Comparison of ENCODE assay signal across 12 mouse cellular contexts in the genomic region with DNA sequence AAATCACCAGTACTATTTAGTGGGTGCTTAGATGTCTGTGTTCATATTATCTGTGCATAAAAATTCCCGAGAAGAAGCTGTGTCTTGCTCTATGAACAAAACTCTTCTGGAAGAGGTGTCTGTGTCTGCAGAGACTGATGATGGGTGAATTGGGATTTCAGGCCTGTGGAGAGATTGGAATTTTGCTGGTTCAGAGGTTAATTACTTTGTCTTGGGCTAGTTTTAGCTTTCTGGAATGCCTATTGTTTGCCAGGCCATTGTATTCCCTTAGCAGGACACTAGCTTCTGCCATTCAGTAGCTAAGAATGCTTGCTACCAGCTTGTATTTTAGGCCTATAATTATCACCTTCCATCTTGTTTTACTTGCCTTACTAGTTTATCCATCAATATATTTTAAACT.
DNase-seq lines count a peak whose midpoint lies in the region; ATAC-seq and TF ChIP-seq lines count a peak whose summit lies in the region.
"Had no signal": no experiment of that assay in that cellular context is flagged by ENCODE, and none has a peak within 500 bp of the region (broad histone marks: within the 10 kb centered on the region; RNA-seq: fewer than 3 reads in every experiment).

No protein-coding gene starts in this region.

- peak overlapping the region; percentile 94 for H3K27ac ChIP-seq in neural tube, embryonic 11.5 days (ENCODE audit: low read depth, low read length)
- H3K27ac ChIP-seq in forebrain, postnatal 0 days (ENCODE audit: low read depth, low read length) = peak overlapping the region; percentile 79
- H3K27ac ChIP-seq in midbrain, embryonic 12.5 days (replicated peaks) = peak overlapping the region; percentile 95
- H3K27ac ChIP-seq in stomach, embryonic 15.5 days = peak overlapping the region; percentile 61; the same call in 1 of the 2 replicates
- H3K27ac ChIP-seq: liver, embryonic 12.5 days; macrophage had no signal

- peak overlapping the region; percentile 39; the same call in 1 of the 2 replicates for H3K9ac ChIP-seq in neural tube, embryonic 11.5 days (ENCODE audit: low read length)
- no peak overlapping the region for H3K9ac ChIP-seq in forebrain, postnatal 0 days
- H3K9ac ChIP-seq in midbrain, embryonic 12.5 days (replicated peaks) = no peak overlapping the region
- H3K9ac ChIP-seq in stomach, embryonic 15.5 days = no peak overlapping the region
- H3K9ac ChIP-seq: liver, embryonic 12.5 days had no signal

- ATAC-seq in neural tube, embryonic 11.5 days (ENCODE audit: insufficient read depth, low FRiP score, low TSS enrichment) = no peak
- ATAC-seq in forebrain, postnatal 0 days = no peak
- no peak for ATAC-seq in midbrain, embryonic 12.5 days (ENCODE audit: low FRiP score, low read depth)
- ATAC-seq in stomach, embryonic 15.5 days (ENCODE audit: insufficient read depth, low FRiP score, low read depth) = no peak
- ATAC-seq: CD4-positive, CD25-positive, alpha-beta regulatory T cell, adult 4 months; liver, embryonic 12.5 days had no signal

- WGBS in neural tube, embryonic 11.5 days = 13% methylated on average over 1 of the region's 1 CpGs
- WGBS in forebrain, postnatal 0 days = 21% methylated on average over 1 of the region's 1 CpGs
- 7% methylated on average over 1 of the region's 1 CpGs for WGBS in midbrain, embryonic 12.5 days
- WGBS in stomach, embryonic 15.5 days = 44% methylated on average over 1 of the region's 1 CpGs

- H3K9me3 ChIP-seq in neural tube, embryonic 11.5 days (ENCODE audit: control insufficient read depth, low read length) = no peaks in the 10 kb centered on the region
- H3K9me3 ChIP-seq in forebrain, postnatal 0 days (ENCODE audit: low read length) = no peaks in the 10 kb centered on the region
- H3K9me3 ChIP-seq in midbrain, embryonic 12.5 days = 0 out of 2 replicates have a peak, but pooled peaks cover 3% of the 10 kb centered on the region
- H3K9me3 ChIP-seq in stomach, embryonic 15.5 days = no peaks in the 10 kb centered on the region
- H3K9me3 ChIP-seq: liver, embryonic 12.5 days had no signal

- TF ChIP-seq CTCF in forebrain, postnatal 0 days (IDR thresholded peaks at IDR 0.05; ENCODE audit: low read depth) = no peak

- no peaks in the 10 kb centered on the region for H3K27me3 ChIP-seq in neural tube, embryonic 11.5 days (ENCODE audit: control insufficient read depth, insufficient read depth, low read length)
- H3K27me3 ChIP-seq in forebrain, postnatal 0 days (ENCODE audit: insufficient read depth, low read length) = no peaks in the 10 kb centered on the region
- no peaks in the 10 kb centered on the region for H3K27me3 ChIP-seq in midbrain, embryonic 12.5 days
- H3K27me3 ChIP-seq in stomach, embryonic 15.5 days (replicated peaks) = no peaks in the 10 kb centered on the region

- H3K4me3 ChIP-seq in neural tube, embryonic 11.5 days (ENCODE audit: low read depth, low read length) = no peak overlapping the region
- H3K4me3 ChIP-seq in forebrain, postnatal 0 days (ENCODE audit: low read depth, low read length) = no peak overlapping the region
- no peak overlapping the region for H3K4me3 ChIP-seq in midbrain, embryonic 12.5 days
- no peak overlapping the region for H3K4me3 ChIP-seq in stomach, embryonic 15.5 days (replicated peaks)
- H3K4me3 ChIP-seq: liver, embryonic 12.5 days had no signal

- H3K4me1 ChIP-seq in neural tube, embryonic 11.5 days (ENCODE audit: control insufficient read depth, insufficient read depth, low read length) = no peaks in the 10 kb centered on the region
- no peaks in the 10 kb centered on the region; the same call in 1 of the 2 replicates for H3K4me1 ChIP-seq in forebrain, postnatal 0 days (ENCODE audit: insufficient read depth)
- H3K4me1 ChIP-seq in midbrain, embryonic 12.5 days = peaks cover 25% of the 10 kb centered on the region
- peaks cover 5% of the 10 kb centered on the region for H3K4me1 ChIP-seq in stomach, embryonic 15.5 days

- no peak overlapping the region for H3K4me2 ChIP-seq in neural tube, embryonic 11.5 days (ENCODE audit: low read depth)
- no peak overlapping the region for H3K4me2 ChIP-seq in forebrain, postnatal 0 days (ENCODE audit: low read depth)
- no peak overlapping the region for H3K4me2 ChIP-seq in midbrain, embryonic 12.5 days (replicated peaks)
- no peak overlapping the region for H3K4me2 ChIP-seq in stomach, embryonic 15.5 days
- H3K4me2 ChIP-seq: liver, embryonic 12.5 days had no signal

- H3K36me3 ChIP-seq in neural tube, embryonic 11.5 days (ENCODE audit: control insufficient read depth, insufficient read depth, low read length) = no peaks in the 10 kb centered on the region
- no peaks in the 10 kb centered on the region for H3K36me3 ChIP-seq in forebrain, postnatal 0 days (ENCODE audit: insufficient read depth)
- H3K36me3 ChIP-seq in midbrain, embryonic 12.5 days = no peaks in the 10 kb centered on the region
- no peaks in the 10 kb centered on the region for H3K36me3 ChIP-seq in stomach, embryonic 15.5 days
- H3K36me3 ChIP-seq: liver, embryonic 12.5 days had no signal

- no peak for DNase-seq in neural tube, embryonic 11.5 days (ENCODE audit: low spot score)
- no peak for DNase-seq in neural tube, embryonic 10.5 days (ENCODE audit: extremely low spot score, low spot score)
- no peak for DNase-seq in forebrain, postnatal 0 days
- no peak for DNase-seq in layer of hippocampus, adult 9-10 months (ENCODE audit: low spot score)
- no peak for DNase-seq in thymus, postnatal 0 days (ENCODE audit: low spot score)
- no peak for DNase-seq in cerebellum, postnatal 10 days
- DNase-seq: cerebellum, postnatal 36 days had no signal
